Mouse (Mus musculus) gastrocnemius, adult 2 months (tissue): Measurements from ENCODE around the gene Gm10271. TPM values are rescaled to one million over a fixed set of nuclear protein-coding genes. Genes with fewer than 3 reads are reported as not detected.

Source experiments
- DNase-seq: peaks from one replicate; pipeline ENCODE4 v3.0.0; 2022
- H3K27ac ChIP-seq: fragments of 200-600 bp; 2 replicates; pipeline ENCODE4 v1.8.1; 2022; ENCODE audit warnings: mild to moderate bottlenecking
- H3K4me3 ChIP-seq: fragments of 200-600 bp; 2 replicates; pipeline ENCODE4 v1.8.1; 2022; ENCODE audit warnings: mild to moderate bottlenecking, moderate library complexity
- CTCF ChIP-seq: fragments of 200-600 bp; IDR thresholded peaks from 2 replicates; pipeline ENCODE4 v1.8.1; 2022; ENCODE audit warnings: antibody characterized with exemption, mild to moderate bottlenecking, moderate library complexity
- intact Hi-C: fragments of 180-260 bp; cut with DNase I; formaldehyde crosslinking; loops from one replicate; pipeline ENCODE4 v1.15.1; 2025
- total RNA-seq, 2 experiments: library from RNA; stranded (reverse); gene quantifications; 2 replicates each; pipeline ENCODE4 v1.2.3; 2021

Gene Gm10271
- total RNA-seq, 2 experiments from 2014 or later = not detected

- intact Hi-C loops = loop anchor here (5.0 to 10.0 kb wide), 2 partner anchors 87 to 260 kb away; no protein-coding TSS in a partner anchor
- Histone ChIP-seq H3K27ac (no peak overlapping the region), H3K4me3 (no peak overlapping the region)
- TF ChIP-seq CTCF = no peak
- no peak for DNase-seq
These were observed 27.5 kb downstream of the Gm10271 start for GRCm38 (mm10) chr10:116944940-116945339.

GRCm38 (mm10) chr10:116944144-116944543 is 28.3 kb downstream of the Gm10271 start:
- peak; percentile 54 for TF ChIP-seq CTCF
- intact Hi-C loops = loop anchor here (10.0 kb wide), 1 partner anchor 261 kb away; no protein-coding TSS in a partner anchor
- no peak for DNase-seq
- no peak overlapping the region for H3K27ac ChIP-seq
- no peak overlapping the region for H3K4me3 ChIP-seq

DNA sequence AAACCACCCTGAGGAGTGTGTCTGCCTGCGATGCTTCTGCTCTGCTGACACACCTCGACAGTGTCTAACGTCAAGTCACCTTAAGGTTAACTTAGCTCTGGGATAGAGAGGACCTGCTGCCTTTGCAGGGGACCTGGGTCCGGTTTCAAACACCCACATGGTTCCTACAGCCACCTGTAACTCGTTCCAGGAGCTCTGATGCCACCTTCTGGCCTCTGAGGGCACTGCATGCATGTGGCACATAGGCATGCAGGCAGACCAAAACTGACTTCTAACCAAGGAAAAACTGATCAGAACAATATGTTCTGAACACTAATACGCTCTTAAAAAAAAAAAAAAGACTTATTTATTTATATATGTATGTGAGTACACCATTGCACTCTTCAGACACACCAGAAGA is 29.4 kb downstream of the Gm10271 start:
- intact Hi-C loops = loop anchor here (10.0 kb wide), 1 partner anchor 262 kb away; no protein-coding TSS in a partner anchor
- Histone ChIP-seq H3K27ac (no peak overlapping the region), H3K4me3 (no peak overlapping the region)
- peak; percentile 27 for DNase-seq
- TF ChIP-seq CTCF = peak; percentile 45

DNA sequence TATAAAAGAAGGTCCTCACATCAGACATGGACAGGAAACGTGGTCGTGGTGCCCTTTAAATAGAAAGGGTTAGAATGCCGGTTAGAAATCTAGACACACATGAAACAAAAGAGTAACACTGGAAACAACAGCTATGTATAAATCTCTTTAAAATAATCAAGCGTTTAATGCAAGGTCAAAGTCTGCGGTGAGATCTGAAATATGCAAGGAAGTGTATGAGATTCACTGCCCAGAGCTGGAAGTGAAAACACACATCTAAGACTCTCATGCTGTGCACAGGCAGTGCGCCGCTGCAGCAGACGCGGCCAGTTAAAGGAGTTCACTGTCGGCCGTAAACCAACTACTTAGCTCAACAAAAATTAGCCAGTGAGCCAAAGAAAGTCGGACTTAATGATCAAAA is 37.4 kb downstream of the Gm10271 start:
- no peak overlapping the region for H3K27ac ChIP-seq
- TF ChIP-seq CTCF = no peak
- no peak for DNase-seq
- H3K4me3 ChIP-seq = no peak overlapping the region
- intact Hi-C loops = no loop called here

DNA sequence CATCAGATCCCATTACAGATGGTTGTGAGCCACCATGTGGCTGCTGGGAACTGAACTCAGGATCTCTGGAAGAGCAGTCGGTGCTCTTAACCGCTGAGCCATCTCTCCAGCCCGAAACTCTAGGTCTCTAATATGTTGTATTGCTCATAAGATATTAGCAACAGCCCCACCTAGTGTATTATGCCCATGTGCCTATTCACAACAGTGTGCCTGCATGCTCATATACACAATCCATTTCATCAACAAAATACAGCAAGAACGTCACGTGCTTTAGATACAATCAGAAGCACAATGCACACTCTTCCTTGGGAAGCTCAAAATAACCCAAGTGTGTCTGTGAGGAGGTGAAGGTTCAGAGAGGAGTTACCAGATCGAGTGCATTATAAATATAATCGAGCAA is 38.6 kb downstream of the Gm10271 start:
- intact Hi-C loops = no loop called here
- no peak overlapping the region for H3K27ac ChIP-seq
- no peak for DNase-seq
- H3K4me3 ChIP-seq = no peak overlapping the region
- no peak for TF ChIP-seq CTCF

DNA sequence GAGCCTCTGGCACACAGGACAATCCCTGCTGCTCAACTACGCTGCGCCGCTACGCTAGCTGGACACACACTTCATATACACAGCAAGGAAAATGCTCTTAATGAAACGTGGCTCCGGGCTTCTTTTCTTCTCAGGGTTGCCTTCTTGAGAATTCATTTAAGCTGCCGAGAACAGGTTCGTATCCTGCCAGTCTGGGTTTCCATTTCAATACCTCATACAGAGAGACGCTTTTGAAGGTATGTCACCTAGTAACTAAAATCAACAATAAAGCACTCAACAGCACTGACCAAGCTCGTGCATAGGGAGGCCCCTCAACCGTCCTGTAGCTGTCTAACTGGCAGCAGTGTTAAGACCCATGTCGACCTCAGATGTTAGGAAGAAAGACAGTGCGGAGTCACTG is 40.0 kb downstream of the Gm10271 start:
- no peak for TF ChIP-seq CTCF
- H3K27ac ChIP-seq = no peak overlapping the region
- H3K4me3 ChIP-seq = no peak overlapping the region
- no peak for DNase-seq
- intact Hi-C loops = no loop called here

GRCm38 (mm10) chr10:116931497-116932179 is 40.8 kb downstream of the Gm10271 start:
- no peak for TF ChIP-seq CTCF
- no peak overlapping the region for H3K4me3 ChIP-seq
- intact Hi-C loops = no loop called here
- no peak for DNase-seq
- H3K27ac ChIP-seq = no peak overlapping the region

- intact Hi-C loops = no loop called here
- Histone ChIP-seq H3K4me3 (no peak overlapping the region), H3K27ac (no peak overlapping the region)
- TF ChIP-seq CTCF = no peak
- no peak for DNase-seq
These were observed 41.5 kb downstream of the Gm10271 start for GRCm38 (mm10) chr10:116930936-116931335.

DNA sequence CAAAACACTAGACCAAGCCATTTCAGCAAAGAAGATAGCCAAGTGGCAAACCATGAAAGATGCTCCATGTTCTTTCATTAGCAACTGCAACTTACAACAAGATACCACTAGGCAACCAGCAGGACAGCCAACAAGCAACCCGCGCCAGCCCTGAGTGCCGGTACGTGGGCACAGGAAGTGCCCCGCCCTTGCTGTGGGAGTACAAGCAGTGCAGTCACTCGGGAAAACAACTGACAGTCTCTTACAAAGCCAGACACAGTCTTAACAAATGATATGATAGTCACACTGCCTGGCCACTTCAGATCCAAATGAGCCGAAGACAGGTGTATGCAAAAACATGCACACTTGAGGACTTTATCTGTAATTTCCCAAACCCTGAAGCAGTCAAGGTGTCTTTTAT is 41.9 kb downstream of the Gm10271 start:
- intact Hi-C loops = no loop called here
- DNase-seq = no peak
- H3K4me3 ChIP-seq = no peak overlapping the region
- H3K27ac ChIP-seq = no peak overlapping the region
- TF ChIP-seq CTCF = no peak

DNA sequence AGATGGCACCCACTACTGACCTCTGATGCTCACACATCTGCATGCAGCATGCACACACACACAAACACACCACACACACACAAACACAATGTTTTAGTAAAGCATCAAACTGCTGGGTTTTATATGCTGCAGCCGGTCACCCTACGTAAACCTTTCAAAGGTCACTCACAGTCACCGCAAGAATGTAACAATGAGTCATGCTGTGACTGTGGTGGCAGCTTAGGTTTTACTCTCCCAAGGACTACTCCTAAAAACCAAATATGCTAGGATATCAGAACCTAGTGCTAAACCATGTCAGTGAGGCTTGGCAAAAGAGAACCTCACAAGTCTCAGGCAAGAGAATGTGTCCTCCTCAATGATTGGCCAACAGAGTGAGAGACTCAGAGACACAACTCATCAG is 43.6 kb downstream of the Gm10271 start:
- intact Hi-C loops = no loop called here
- no peak overlapping the region for H3K27ac ChIP-seq
- no peak for TF ChIP-seq CTCF
- no peak overlapping the region for H3K4me3 ChIP-seq
- DNase-seq = no peak

DNA sequence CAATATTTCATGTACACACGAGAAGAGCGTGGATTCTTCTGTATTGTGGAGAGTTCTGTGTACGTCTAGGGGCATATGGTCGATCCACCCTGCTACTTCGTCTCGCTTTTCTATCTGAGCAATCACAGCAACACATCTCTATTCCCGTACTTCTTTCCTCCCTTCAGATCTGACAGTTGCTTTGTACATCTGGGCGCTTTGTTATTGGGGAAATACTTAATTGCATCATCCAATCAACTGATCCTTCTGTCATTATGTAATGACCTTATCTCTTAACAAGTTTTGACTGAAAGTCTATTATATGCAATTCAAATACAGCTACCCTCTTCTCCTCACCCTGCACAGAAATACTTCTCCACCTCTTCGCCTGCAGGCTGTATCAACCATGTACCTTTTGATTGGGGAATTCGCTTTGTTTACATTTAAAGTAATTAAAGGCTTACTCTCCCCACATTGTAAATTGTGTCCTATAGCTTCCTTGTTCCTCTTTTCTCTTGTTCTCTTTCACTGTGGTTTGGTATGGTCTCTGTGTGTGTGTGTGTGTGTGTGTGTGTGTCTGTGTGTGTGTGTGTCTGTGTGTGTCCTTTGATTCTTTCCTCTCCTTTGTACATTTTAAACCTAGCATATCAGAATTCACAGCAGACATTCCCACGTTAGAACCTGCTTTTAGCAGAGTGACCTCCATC is 45.8 kb downstream of the Gm10271 start:
- intact Hi-C loops = no loop called here
- H3K4me3 ChIP-seq = no peak overlapping the region
- H3K27ac ChIP-seq = no peak overlapping the region
- no peak for TF ChIP-seq CTCF
- DNase-seq = no peak

GRCm38 (mm10) chr10:116923651-116924495 is 48.5 kb downstream of the Gm10271 start:
- TF ChIP-seq CTCF = no peak
- no peak for DNase-seq
- no peak overlapping the region for H3K27ac ChIP-seq
- H3K4me3 ChIP-seq = no peak overlapping the region
- intact Hi-C loops = no loop called here

- Histone ChIP-seq H3K4me3 (no peak overlapping the region), H3K27ac (no peak overlapping the region)
- no peak for TF ChIP-seq CTCF
- no peak for DNase-seq
- intact Hi-C loops = no loop called here
These were observed 50.2 kb downstream of the Gm10271 start for GRCm38 (mm10) chr10:116922161-116922560.
